Mouse (Mus musculus): ENCODE results near the gene Kremen2. TPM values are rescaled to one million over a fixed set of nuclear protein-coding genes. Genes with fewer than 3 reads are reported as not detected.

Kremen2 gene
- polyA plus RNA-seq, 1 experiment, result 3.8 TPM

- Histone ChIP-seq H3K27me3 (ENCODE audit: control insufficient read depth, insufficient read depth, low read length) (no peaks in the 10 kb centered on the region), H3K27ac (ENCODE audit: control insufficient read depth, insufficient read depth, low read length) (no peak overlapping the region), H3K4me1 (replicated peaks; ENCODE audit: control insufficient read depth, insufficient read depth, low read length) (peaks cover 19% of the 10 kb centered on the region), H3K36me3 (ENCODE audit: control insufficient read depth, insufficient read depth, low read length) (no peaks in the 10 kb centered on the region), H3K4me3 (ENCODE audit: control insufficient read depth, insufficient read depth, low read length) (no peak overlapping the region)
- no peak for DNase-seq
- TF ChIP-seq CTCF (IDR thresholded peaks at IDR 0.05; ENCODE audit: borderline replicate concordance, control insufficient read depth, extremely low read depth, insufficient read depth, low read length, poor library complexity) (no peak), POLR2A (IDR thresholded peaks at IDR 0.05; ENCODE audit: control insufficient read depth, extremely low read depth, insufficient read depth, low read length, poor library complexity) (no peak)
- WGBS, result 71% methylated on average over 13 of the region's 13 CpGs
Observed at GRCm38 (mm10) chr17:23786510-23786931, 40.9 kb upstream of the Kremen2 start.

DNA sequence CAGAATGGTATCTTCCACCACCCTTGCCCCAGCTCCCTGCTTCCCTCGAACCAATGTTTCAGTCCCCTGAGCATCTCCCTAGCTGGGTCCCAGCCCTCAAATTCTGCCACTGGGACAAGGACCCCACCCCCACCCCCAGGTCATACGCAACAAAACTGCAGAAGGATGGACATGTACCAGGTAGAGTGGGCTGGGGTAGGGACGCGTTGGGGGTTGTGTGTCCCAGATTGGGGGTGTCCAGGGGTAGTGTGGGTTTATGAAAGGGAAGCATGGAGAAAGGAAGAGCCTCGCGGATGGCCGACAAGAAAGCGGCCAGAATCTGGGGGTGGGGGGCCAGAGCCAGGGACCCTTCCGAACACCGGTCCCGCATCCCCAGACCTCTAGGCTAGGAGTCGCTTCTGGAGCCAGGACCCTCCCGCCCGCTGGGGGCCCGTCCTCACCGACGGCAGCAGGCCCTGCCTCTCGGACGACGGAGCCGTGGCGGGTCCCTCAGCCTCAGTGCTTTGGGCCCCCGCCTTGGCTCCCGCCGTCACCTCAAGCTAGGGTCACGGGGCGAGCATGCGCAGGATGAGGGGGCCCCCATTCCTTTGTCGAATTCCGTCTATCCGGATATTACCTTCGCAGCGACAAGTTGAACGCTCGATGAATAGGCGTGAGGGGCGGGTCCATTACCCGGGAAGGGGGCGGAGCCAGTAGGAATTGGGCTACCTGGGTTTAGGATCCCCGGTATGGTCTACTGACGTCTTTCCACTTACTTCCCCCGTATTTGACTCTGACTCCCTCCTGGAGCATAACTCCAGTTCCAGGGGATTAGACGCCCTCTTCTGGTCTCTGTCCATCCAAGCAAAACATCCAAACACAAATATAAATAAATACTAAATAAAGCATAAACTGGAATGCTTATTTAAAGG is 40.2 kb upstream of the Kremen2 start, which contains the start of gene Flywch2:
Flywch2 (minus strand) TSS at position 521 of the 911 bp plus-strand sequence.
- Histone ChIP-seq H3K4me3 (ENCODE audit: control insufficient read depth, insufficient read depth, low read length) (peak within 1 kb of the TSS; percentile 37), H3K27ac (ENCODE audit: control insufficient read depth, insufficient read depth, low read length) (no peak within 1 kb of the TSS), H3K27me3 (ENCODE audit: control insufficient read depth, insufficient read depth, low read length) (no peaks in the 10 kb centered on the region), H3K4me1 (replicated peaks; ENCODE audit: control insufficient read depth, insufficient read depth, low read length) (peaks cover 13% of the 10 kb centered on the region), H3K36me3 (ENCODE audit: control insufficient read depth, insufficient read depth, low read length) (no peaks in the 10 kb centered on the region)
- 14% methylated on average over 43 of the region's 43 CpGs for WGBS
- peak; percentile 63 for DNase-seq
- TF ChIP-seq CTCF (IDR thresholded peaks at IDR 0.05; ENCODE audit: borderline replicate concordance, control insufficient read depth, extremely low read depth, insufficient read depth, low read length, poor library complexity) (no peak), POLR2A (IDR thresholded peaks at IDR 0.05; ENCODE audit: control insufficient read depth, extremely low read depth, insufficient read depth, low read length, poor library complexity) (no peak)

GRCm38 (mm10) chr17:23783352-23783751 is 37.7 kb upstream of the Kremen2 start:
- no peak for DNase-seq
- Histone ChIP-seq H3K27me3 (ENCODE audit: control insufficient read depth, insufficient read depth, low read length) (no peaks in the 10 kb centered on the region), H3K4me3 (ENCODE audit: control insufficient read depth, insufficient read depth, low read length) (no peak overlapping the region), H3K27ac (ENCODE audit: control insufficient read depth, insufficient read depth, low read length) (no peak overlapping the region), H3K36me3 (ENCODE audit: control insufficient read depth, insufficient read depth, low read length) (no peaks in the 10 kb centered on the region), H3K4me1 (replicated peaks; ENCODE audit: control insufficient read depth, insufficient read depth, low read length) (peaks cover 10% of the 10 kb centered on the region)
- no peak for TF ChIP-seq POLR2A (IDR thresholded peaks at IDR 0.05; ENCODE audit: control insufficient read depth, extremely low read depth, insufficient read depth, low read length, poor library complexity)
- TF ChIP-seq CTCF (IDR thresholded peaks at IDR 0.05; ENCODE audit: borderline replicate concordance, control insufficient read depth, extremely low read depth, insufficient read depth, low read length, poor library complexity), result no peak

- Histone ChIP-seq H3K27me3 (ENCODE audit: control insufficient read depth, insufficient read depth, low read length) (no peaks in the 10 kb centered on the region), H3K36me3 (ENCODE audit: control insufficient read depth, insufficient read depth, low read length) (no peaks in the 10 kb centered on the region), H3K4me3 (ENCODE audit: control insufficient read depth, insufficient read depth, low read length) (no peak overlapping the region), H3K4me1 (replicated peaks; ENCODE audit: control insufficient read depth, insufficient read depth, low read length) (no peaks in the 10 kb centered on the region), H3K27ac (ENCODE audit: control insufficient read depth, insufficient read depth, low read length) (no peak overlapping the region)
- DNase-seq, result no peak
- TF ChIP-seq POLR2A (IDR thresholded peaks at IDR 0.05; ENCODE audit: control insufficient read depth, extremely low read depth, insufficient read depth, low read length, poor library complexity) (no peak), CTCF (IDR thresholded peaks at IDR 0.05; ENCODE audit: borderline replicate concordance, control insufficient read depth, extremely low read depth, insufficient read depth, low read length, poor library complexity) (no peak)
- 63% methylated on average over 2 of the region's 2 CpGs for WGBS
Observed at GRCm38 (mm10) chr17:23778447-23778846, 32.8 kb upstream of the Kremen2 start.

GRCm38 (mm10) chr17:23777141-23777540 is 31.5 kb upstream of the Kremen2 start:
- Histone ChIP-seq H3K36me3 (ENCODE audit: control insufficient read depth, insufficient read depth, low read length) (no peaks in the 10 kb centered on the region), H3K4me3 (ENCODE audit: control insufficient read depth, insufficient read depth, low read length) (no peak overlapping the region), H3K27me3 (ENCODE audit: control insufficient read depth, insufficient read depth, low read length) (no peaks in the 10 kb centered on the region), H3K27ac (ENCODE audit: control insufficient read depth, insufficient read depth, low read length) (no peak overlapping the region), H3K4me1 (replicated peaks; ENCODE audit: control insufficient read depth, insufficient read depth, low read length) (no peaks in the 10 kb centered on the region)
- no peak for TF ChIP-seq POLR2A (IDR thresholded peaks at IDR 0.05; ENCODE audit: control insufficient read depth, extremely low read depth, insufficient read depth, low read length, poor library complexity)
- no peak for TF ChIP-seq CTCF (IDR thresholded peaks at IDR 0.05; ENCODE audit: borderline replicate concordance, control insufficient read depth, extremely low read depth, insufficient read depth, low read length, poor library complexity)
- WGBS, result 96% methylated on average over 2 of the region's 2 CpGs
- DNase-seq, result no peak

DNA sequence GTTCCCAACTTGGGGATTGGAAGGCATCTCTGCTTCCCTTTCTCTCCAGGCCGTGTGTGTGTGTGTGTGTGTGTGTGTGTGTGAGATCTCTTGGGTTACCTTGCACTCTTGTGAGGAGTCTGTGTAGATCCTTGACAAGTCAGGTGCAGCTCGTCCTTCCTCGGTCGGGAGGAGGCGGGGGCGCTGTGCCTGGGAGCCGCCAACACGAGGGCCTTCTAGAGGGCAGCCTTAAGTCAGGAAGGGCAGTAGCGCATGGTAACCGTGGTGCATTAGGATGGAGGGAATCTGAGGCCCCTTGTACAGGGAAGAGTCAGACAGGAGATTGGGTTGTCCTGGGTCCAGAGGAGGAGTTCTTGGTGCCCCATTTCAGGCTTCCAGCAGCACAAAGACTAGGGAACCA is 30.6 kb upstream of the Kremen2 start:
- no peak overlapping the region for H3K4me3 ChIP-seq (ENCODE audit: control insufficient read depth, insufficient read depth, low read length)
- H3K4me1 ChIP-seq (replicated peaks; ENCODE audit: control insufficient read depth, insufficient read depth, low read length), result no peaks in the 10 kb centered on the region
- DNase-seq, result no peak
- no peaks in the 10 kb centered on the region for H3K27me3 ChIP-seq (ENCODE audit: control insufficient read depth, insufficient read depth, low read length)
- H3K27ac ChIP-seq (ENCODE audit: control insufficient read depth, insufficient read depth, low read length), result no peak overlapping the region
- TF ChIP-seq CTCF (IDR thresholded peaks at IDR 0.05; ENCODE audit: borderline replicate concordance, control insufficient read depth, extremely low read depth, insufficient read depth, low read length, poor library complexity) (no peak), POLR2A (IDR thresholded peaks at IDR 0.05; ENCODE audit: control insufficient read depth, extremely low read depth, insufficient read depth, low read length, poor library complexity) (no peak)
- 91% methylated on average over 10 of the region's 10 CpGs for WGBS
- H3K36me3 ChIP-seq (ENCODE audit: control insufficient read depth, insufficient read depth, low read length), result no peaks in the 10 kb centered on the region

Measured in thymus, adult 2 months (tissue).